Mouse (Mus musculus): ENCODE measurements around the gene Fgl2.

GRCm38 (mm10) chr5:21387340-21387739 lies 14.9 kb downstream of the Fgl2 start:
- TF ChIP-seq CTCF (IDR thresholded peaks at IDR 0.05; ENCODE audit: low read depth, low read length) (no peak), POLR2AphosphoS5 (IDR thresholded peaks at IDR 0.05; ENCODE audit: insufficient replicate concordance, low read depth, low read length) (no peak), TAL1 (conservative IDR thresholded peaks at IDR 0.05; ENCODE audit: low read depth, low read length) (no peak)
